Mouse (Mus musculus) heart, embryonic 12.5 days (tissue): ENCODE measurements around the gene Nmrk2. TPM values are rescaled to one million over a fixed set of nuclear protein-coding genes. Genes with fewer than 3 reads are reported as not detected.

Experiments
- ATAC-seq: fragments of 200-750 bp; cut with Nextera tagmentation; 2 replicates; pipeline ENCODE4 v1.8.0; 2017; ENCODE audit warnings: moderate TSS enrichment, moderate library complexity; ENCODE audit not compliant: insufficient number of reproducible peaks, low FRiP score
- H3K27ac ChIP-seq: fragments of 300-500 bp; sonication (generic); 2 replicates; pipeline ENCODE4 v1.5.1; 2016; ENCODE audit warnings: mild to moderate bottlenecking, moderate library complexity; ENCODE audit not compliant: poor library complexity, severe bottlenecking
- H3K27me3 ChIP-seq: fragments of 300-500 bp; sonication (generic); replicated peaks from 2 replicates; pipeline ENCODE4 v1.6.1; 2016; ENCODE audit warnings: mild to moderate bottlenecking, moderate library complexity
- H3K36me3 ChIP-seq: fragments of 300-500 bp; sonication (generic); 2 replicates; pipeline ENCODE4 v1.6.1; 2016; ENCODE audit warnings: mild to moderate bottlenecking, moderate library complexity
- H3K4me1 ChIP-seq: fragments of 300-500 bp; sonication (generic); replicated peaks from 2 replicates; pipeline ENCODE4 v1.6.1; 2016; ENCODE audit warnings: mild to moderate bottlenecking
- H3K4me2 ChIP-seq: fragments of 300-500 bp; sonication (generic); 2 replicates; pipeline ENCODE4 v1.6.1; 2016; ENCODE audit warnings: mild to moderate bottlenecking, moderate library complexity
- H3K4me3 ChIP-seq: fragments of 300-500 bp; sonication (generic); 2 replicates; pipeline ENCODE4 v1.5.1; 2016; ENCODE audit warnings: mild to moderate bottlenecking
- H3K9ac ChIP-seq: fragments of 300-500 bp; sonication (generic); 2 replicates; pipeline ENCODE4 v1.6.1; 2016; ENCODE audit warnings: mild to moderate bottlenecking, moderate library complexity
- H3K9me3 ChIP-seq: fragments of 300-500 bp; sonication (generic); replicated peaks from 2 replicates; pipeline ENCODE4 v1.6.1; 2016; ENCODE audit warnings: mild to moderate bottlenecking, moderate library complexity
- WGBS: fragments of 180-500 bp; shearing (Covaris S2); methylation state at CpG from one replicate; pipeline ENCODE4 v1.1.7; 2016; 5-methylcytosine and 5-hydroxymethylcytosine counted together
- polyA plus RNA-seq: library from polyadenylated mRNA; unstranded; fragments of >200 nt; fragmentation: Nextera tagmentation; extraction: Ambion mirVana; gene quantifications from 2 replicates; pipeline ENCODE4 v1.2.1, GENCODE M21; 2016

Nmrk2 gene
- polyA plus RNA-seq, 1 experiment from 2014 or later = 4.9 TPM

GRCm38 (mm10) chr10:81216260-81216659 lies 14.4 kb upstream of the Nmrk2 start:
- no peaks in the 10 kb centered on the region for H3K9me3 ChIP-seq
- H3K27ac ChIP-seq = no peak overlapping the region

GRCm38 (mm10) chr10:81210154-81210553 lies 8.3 kb upstream of the Nmrk2 start:
- no peaks in the 10 kb centered on the region for H3K36me3 ChIP-seq
- H3K9me3 ChIP-seq = peaks cover 5% of the 10 kb centered on the region
- H3K4me2 ChIP-seq = no peak overlapping the region
- no peaks in the 10 kb centered on the region for H3K4me1 ChIP-seq
- no peak overlapping the region for H3K9ac ChIP-seq
- WGBS = 91% methylated on average over 5 of the region's 5 CpGs
- no peak for ATAC-seq
- H3K27me3 ChIP-seq = no peaks in the 10 kb centered on the region
- no peak overlapping the region for H3K27ac ChIP-seq
- no peak overlapping the region for H3K4me3 ChIP-seq

More at GRCm38 (mm10) chr10:81216260-81216659, 14.4 kb upstream of the Nmrk2 start:
- no peaks in the 10 kb centered on the region for H3K36me3 ChIP-seq
- peaks cover 21% of the 10 kb centered on the region for H3K27me3 ChIP-seq
- WGBS = 86% methylated on average over 6 of the region's 6 CpGs
- no peak overlapping the region for H3K4me2 ChIP-seq
- ATAC-seq = no peak
- peaks cover 5% of the 10 kb centered on the region; the same call in 1 of the 2 replicates for H3K4me1 ChIP-seq
- no peak overlapping the region for H3K9ac ChIP-seq
- no peak overlapping the region for H3K4me3 ChIP-seq

- no peaks in the 10 kb centered on the region for H3K9me3 ChIP-seq
- H3K36me3 ChIP-seq = no peaks in the 10 kb centered on the region
- H3K4me1 ChIP-seq = peaks cover 53% of the 10 kb centered on the region
- no peak overlapping the region for H3K27ac ChIP-seq
- H3K4me3 ChIP-seq = no peak overlapping the region
- no peak overlapping the region for H3K4me2 ChIP-seq
- WGBS = 63% methylated on average over 4 of the region's 4 CpGs
- no peaks in the 10 kb centered on the region for H3K27me3 ChIP-seq
- ATAC-seq = no peak
- no peak overlapping the region for H3K9ac ChIP-seq
Measured at GRCm38 (mm10) chr10:81204137-81204536, 2.3 kb upstream of the Nmrk2 start.

- 0 out of 2 replicates have a peak, but pooled peaks have one; percentile 17 for ATAC-seq
- H3K27ac ChIP-seq = peak overlapping the region; percentile 94
- H3K9me3 ChIP-seq = no peaks in the 10 kb centered on the region
- no peak overlapping the region for H3K4me3 ChIP-seq
- no peak overlapping the region for H3K9ac ChIP-seq
- H3K36me3 ChIP-seq = no peaks in the 10 kb centered on the region
- H3K4me1 ChIP-seq = peaks cover 60% of the 10 kb centered on the region
- no peak overlapping the region for H3K4me2 ChIP-seq
- 63% methylated on average over 8 of the region's 8 CpGs for WGBS
- no peaks in the 10 kb centered on the region for H3K27me3 ChIP-seq
Measured at GRCm38 (mm10) chr10:81202978-81203720, 1.3 kb upstream of the Nmrk2 start.

GRCm38 (mm10) chr10:81200605-81201287 lies 1.1 kb downstream of the Nmrk2 start:
- Histone ChIP-seq H3K4me2 (peak overlapping the region; percentile 50; the same call in 1 of the 2 replicates), H3K9me3 (no peaks in the 10 kb centered on the region), H3K27me3 (peaks cover 6% of the 10 kb centered on the region; the same call in 1 of the 2 replicates), H3K4me3 (no peak overlapping the region), H3K27ac (peak overlapping the region; percentile 94), H3K9ac (peak overlapping the region; percentile 61), H3K36me3 (no peaks in the 10 kb centered on the region), H3K4me1 (peaks cover 66% of the 10 kb centered on the region)
- WGBS = 64% methylated on average over 20 of the region's 20 CpGs
- ATAC-seq = no peak

- Histone ChIP-seq H3K27ac (peak overlapping the region; percentile 94), H3K9ac (peak overlapping the region; percentile 61), H3K4me1 (peaks cover 66% of the 10 kb centered on the region), H3K4me3 (no peak overlapping the region), H3K36me3 (no peaks in the 10 kb centered on the region), H3K27me3 (peaks cover 9% of the 10 kb centered on the region; the same call in 1 of the 2 replicates), H3K4me2 (no peak overlapping the region), H3K9me3 (no peaks in the 10 kb centered on the region)
- WGBS = 73% methylated on average over 13 of the region's 13 CpGs
- ATAC-seq = no peak
Measured at GRCm38 (mm10) chr10:81200141-81200540, 1.7 kb downstream of the Nmrk2 start.

- Histone ChIP-seq H3K9me3 (no peaks in the 10 kb centered on the region), H3K36me3 (no peaks in the 10 kb centered on the region), H3K27ac (peak overlapping the region; percentile 94), H3K9ac (peak overlapping the region; percentile 61), H3K4me1 (peaks cover 64% of the 10 kb centered on the region), H3K4me2 (no peak overlapping the region), H3K27me3 (peaks cover 18% of the 10 kb centered on the region; the same call in 1 of the 2 replicates), H3K4me3 (no peak overlapping the region)
- WGBS = 77% methylated on average over 6 of the region's 6 CpGs
- no peak for ATAC-seq
Measured at GRCm38 (mm10) chr10:81198990-81199389, 2.9 kb downstream of the Nmrk2 start.

GRCm38 (mm10) chr10:81198230-81198629 lies 3.6 kb downstream of the Nmrk2 start:
- Histone ChIP-seq H3K4me1 (peaks cover 63% of the 10 kb centered on the region), H3K4me3 (no peak overlapping the region), H3K4me2 (no peak overlapping the region), H3K27ac (0 out of 2 replicates have a peak overlapping the region, but pooled peaks have one; percentile 94), H3K9me3 (no peaks in the 10 kb centered on the region), H3K36me3 (no peaks in the 10 kb centered on the region), H3K9ac (peak overlapping the region; percentile 61; the same call in 1 of the 2 replicates), H3K27me3 (peaks cover 18% of the 10 kb centered on the region; the same call in 1 of the 2 replicates)
- 2% methylated on average over 9 of the region's 9 CpGs for WGBS
- ATAC-seq = no peak

- H3K9me3 ChIP-seq = no peaks in the 10 kb centered on the region
- ATAC-seq = no peak
- peak overlapping the region; percentile 99 for H3K27ac ChIP-seq
- H3K4me1 ChIP-seq = peaks cover 61% of the 10 kb centered on the region
- H3K36me3 ChIP-seq = no peaks in the 10 kb centered on the region
- peak overlapping the region; percentile 90 for H3K9ac ChIP-seq
- H3K4me2 ChIP-seq = peak overlapping the region; percentile 70
- H3K4me3 ChIP-seq = 0 out of 2 replicates have a peak overlapping the region, but pooled peaks have one; percentile 54
- 30% methylated on average over 6 of the region's 6 CpGs for WGBS
- H3K27me3 ChIP-seq = peaks cover 18% of the 10 kb centered on the region; the same call in 1 of the 2 replicates
Measured at GRCm38 (mm10) chr10:81197305-81197704, 4.5 kb downstream of the Nmrk2 start.

- Histone ChIP-seq H3K4me2 (peak overlapping the region; percentile 70), H3K4me3 (peak overlapping the region; percentile 54), H3K27ac (peak overlapping the region; percentile 99), H3K27me3 (peaks cover 18% of the 10 kb centered on the region; the same call in 1 of the 2 replicates), H3K9ac (peak overlapping the region; percentile 90), H3K4me1 (peaks cover 60% of the 10 kb centered on the region), H3K9me3 (no peaks in the 10 kb centered on the region), H3K36me3 (no peaks in the 10 kb centered on the region)
- no peak for ATAC-seq
- 51% methylated on average over 11 of the region's 11 CpGs for WGBS
Measured at GRCm38 (mm10) chr10:81196470-81197065, 5.3 kb downstream of the Nmrk2 start.

GRCm38 (mm10) chr10:81195300-81195699 lies 6.6 kb downstream of the Nmrk2 start:
- H3K9ac ChIP-seq = peak overlapping the region; percentile 90
- peak overlapping the region; percentile 70 for H3K4me2 ChIP-seq
- WGBS = 39% methylated on average over 4 of the region's 4 CpGs
- H3K4me3 ChIP-seq = peak overlapping the region; percentile 54
- no peaks in the 10 kb centered on the region for H3K9me3 ChIP-seq
- H3K27me3 ChIP-seq = peaks cover 18% of the 10 kb centered on the region; the same call in 1 of the 2 replicates
- H3K4me1 ChIP-seq = peaks cover 59% of the 10 kb centered on the region
- no peak for ATAC-seq
- peaks cover 9% of the 10 kb centered on the region for H3K36me3 ChIP-seq
- peak overlapping the region; percentile 99 for H3K27ac ChIP-seq
